Mouse (Mus musculus) hindbrain, embryonic 14.5 days (tissue): Measurements from ENCODE around the gene Epha2. TPM values are rescaled to one million over a fixed set of nuclear protein-coding genes. Genes with fewer than 3 reads are reported as not detected.

Experiments
- ATAC-seq: fragments of 200-750 bp; cut with Nextera tagmentation; 2 replicates; pipeline ENCODE4 v1.8.0; 2017; ENCODE audit warnings: moderate number of reproducible peaks, mild to moderate bottlenecking, moderate TSS enrichment, moderate library complexity; ENCODE audit not compliant: low FRiP score
- DNase-seq: peaks from one replicate; pipeline ENCODE4 v3.0.0-alpha.2; 2015; ENCODE audit warnings: low spot score
- H3K27ac ChIP-seq: fragments of 300-500 bp; sonication (generic); 2 replicates; pipeline ENCODE4 v1.5.1; 2014; ENCODE audit warnings: mild to moderate bottlenecking, moderate library complexity
- H3K27me3 ChIP-seq: fragments of 300-500 bp; sonication (generic); 2 replicates; pipeline ENCODE4 v1.6.1; 2014; ENCODE audit warnings: mild to moderate bottlenecking, low read length, mixed read lengths; ENCODE audit not compliant: control insufficient read depth, insufficient read depth
- H3K36me3 ChIP-seq: fragments of 300-500 bp; sonication (generic); replicated peaks from 2 replicates; pipeline ENCODE4 v1.6.1; 2014; ENCODE audit not compliant: control insufficient read depth, insufficient read depth
- H3K4me1 ChIP-seq: fragments of 300-500 bp; sonication (generic); replicated peaks from 2 replicates; pipeline ENCODE4 v1.6.1; 2014; ENCODE audit warnings: antibody characterized with exemption, low read length, mixed read lengths; ENCODE audit not compliant: control insufficient read depth, insufficient read depth
- H3K4me2 ChIP-seq: fragments of 300-500 bp; sonication (generic); replicated peaks from 2 replicates; pipeline ENCODE4 v1.6.1; 2014; ENCODE audit warnings: mild to moderate bottlenecking, moderate library complexity
- H3K4me3 ChIP-seq: fragments of 300-500 bp; sonication (generic); replicated peaks from 2 replicates; pipeline ENCODE4 v1.5.1; 2014; ENCODE audit warnings: mild to moderate bottlenecking, low read length
- H3K9ac ChIP-seq: fragments of 300-500 bp; sonication (generic); 2 replicates; pipeline ENCODE4 v1.6.1; 2014
- H3K9me3 ChIP-seq: fragments of 300-500 bp; sonication (generic); 2 replicates; pipeline ENCODE4 v1.6.1; 2016; ENCODE audit warnings: low read length; ENCODE audit not compliant: control insufficient read depth
- WGBS: fragments of 180-500 bp; shearing (Covaris S2); extraction: QIAGEN DNeasy Blood & Tissue Kit; methylation state at CpG from one replicate; pipeline ENCODE4 v1.1.7; 2014; 5-methylcytosine and 5-hydroxymethylcytosine counted together
- polyA plus RNA-seq: library from polyadenylated mRNA; unstranded; fragments of >200 nt; fragmentation: Nextera tagmentation; extraction: Ambion mirVana; gene quantifications from 2 replicates; pipeline ENCODE4 v1.2.1, GENCODE M21; 2014

The Epha2 gene
- polyA plus RNA-seq, 1 experiment from 2014 or later, result 0.64 TPM

DNA sequence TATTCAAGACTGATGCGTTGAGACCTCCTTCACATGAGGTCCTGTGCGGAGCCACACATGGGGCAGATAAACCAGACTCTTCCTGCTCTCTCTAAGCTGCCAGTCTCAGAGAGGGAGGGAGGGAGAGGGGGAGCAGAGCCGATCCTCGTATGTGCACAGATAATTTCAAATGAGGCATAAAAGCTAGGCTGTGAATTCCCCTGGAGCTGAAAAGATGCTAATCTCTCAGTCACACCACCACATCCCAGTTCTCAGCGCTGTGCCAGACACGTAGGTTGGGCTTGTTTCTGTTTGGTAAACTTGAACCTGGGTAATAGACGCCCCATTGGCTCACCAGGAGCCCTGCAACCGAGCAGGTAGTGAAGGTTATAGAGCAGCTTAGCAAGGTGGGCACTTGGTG, 12.4 kb downstream of the Epha2 start:
- peaks cover 18% of the 10 kb centered on the region for H3K4me1 ChIP-seq
- no peak for ATAC-seq
- H3K9ac ChIP-seq, result no peak overlapping the region
- 59% methylated on average over 8 of the region's 8 CpGs for WGBS
- H3K4me2 ChIP-seq, result no peak overlapping the region
- no peaks in the 10 kb centered on the region for H3K36me3 ChIP-seq
- H3K27ac ChIP-seq, result no peak overlapping the region
- H3K9me3 ChIP-seq, result no peaks in the 10 kb centered on the region
- H3K27me3 ChIP-seq, result no peaks in the 10 kb centered on the region
- DNase-seq, result no peak
- no peak overlapping the region for H3K4me3 ChIP-seq

DNA sequence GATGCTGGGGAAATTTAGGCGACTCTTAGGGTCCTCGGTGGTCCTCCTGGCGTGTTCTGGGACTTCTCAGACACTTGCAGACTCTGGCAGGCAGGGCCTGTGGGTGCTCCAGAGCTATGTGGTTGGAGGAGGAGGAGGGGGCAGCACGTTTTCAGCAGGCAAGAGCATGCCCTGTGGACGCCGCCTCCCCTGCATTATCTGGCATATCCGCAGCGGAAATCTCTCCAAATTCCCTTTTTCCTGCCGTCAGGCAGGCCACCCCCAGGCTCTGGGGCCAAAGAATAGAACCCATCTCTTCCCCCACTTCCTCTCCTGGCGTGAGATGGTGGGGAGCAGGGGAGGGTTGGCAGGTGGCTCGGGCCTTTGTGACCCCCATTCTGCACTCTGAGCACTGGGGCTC, 12.9 kb downstream of the Epha2 start:
- DNase-seq, result no peak
- Histone ChIP-seq H3K27ac (no peak overlapping the region), H3K27me3 (no peaks in the 10 kb centered on the region), H3K9me3 (no peaks in the 10 kb centered on the region), H3K4me2 (no peak overlapping the region), H3K4me1 (peaks cover 18% of the 10 kb centered on the region), H3K4me3 (no peak overlapping the region), H3K9ac (no peak overlapping the region), H3K36me3 (no peaks in the 10 kb centered on the region)
- WGBS, result 70% methylated on average over 11 of the region's 11 CpGs
- ATAC-seq, result no peak

DNA sequence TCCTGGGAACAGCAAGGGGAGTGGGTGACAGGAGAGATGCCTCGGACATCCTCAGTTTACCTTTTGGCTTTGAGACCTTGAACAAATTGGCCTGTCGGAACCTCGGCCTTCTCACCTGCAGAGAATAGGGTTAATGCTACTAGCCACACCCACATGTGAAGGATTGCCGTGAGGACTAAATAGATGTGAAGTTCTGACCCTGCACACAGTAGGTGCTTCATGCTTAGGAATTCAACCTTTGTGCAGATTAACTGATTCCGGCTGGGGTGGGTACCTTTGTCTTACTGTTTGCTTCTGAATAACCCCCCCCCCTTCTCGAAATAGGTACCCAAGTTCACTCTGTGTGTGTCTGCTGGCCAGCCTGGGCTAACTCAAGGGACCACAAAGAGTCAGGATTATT, 13.7 kb downstream of the Epha2 start:
- Histone ChIP-seq H3K27ac (no peak overlapping the region), H3K27me3 (no peaks in the 10 kb centered on the region), H3K4me3 (no peak overlapping the region), H3K9ac (no peak overlapping the region), H3K36me3 (no peaks in the 10 kb centered on the region), H3K9me3 (no peaks in the 10 kb centered on the region), H3K4me1 (peaks cover 18% of the 10 kb centered on the region), H3K4me2 (no peak overlapping the region)
- ATAC-seq (no peak), DNase-seq (no peak)
- WGBS, result 92% methylated on average over 6 of the region's 6 CpGs

DNA sequence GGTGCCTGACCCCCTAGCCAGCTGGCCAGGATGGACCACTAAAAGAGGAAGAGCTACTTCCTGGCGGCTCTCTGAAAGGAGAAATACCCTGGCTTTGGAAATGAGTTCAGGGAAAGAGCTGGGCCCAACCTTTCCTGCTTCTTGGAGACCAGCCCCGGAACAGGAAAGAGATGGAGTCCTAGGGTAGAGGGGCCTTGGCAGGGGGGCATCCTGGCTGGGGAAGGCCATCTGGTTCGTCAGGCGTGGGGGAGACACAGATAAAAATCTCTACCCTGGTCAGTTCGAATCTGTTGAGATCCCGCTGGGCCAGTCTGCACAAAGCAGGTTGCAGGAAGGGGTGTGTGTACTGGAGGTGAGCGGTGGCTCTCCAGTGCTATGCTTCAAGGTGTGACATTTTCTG, 15.0 kb downstream of the Epha2 start:
- Histone ChIP-seq H3K4me2 (no peak overlapping the region), H3K9ac (no peak overlapping the region), H3K27ac (no peak overlapping the region), H3K9me3 (no peaks in the 10 kb centered on the region), H3K27me3 (no peaks in the 10 kb centered on the region), H3K36me3 (no peaks in the 10 kb centered on the region), H3K4me1 (peaks cover 14% of the 10 kb centered on the region; the same call in 1 of the 2 replicates), H3K4me3 (no peak overlapping the region)
- no peak for ATAC-seq
- 81% methylated on average over 7 of the region's 7 CpGs for WGBS
- no peak for DNase-seq

DNA sequence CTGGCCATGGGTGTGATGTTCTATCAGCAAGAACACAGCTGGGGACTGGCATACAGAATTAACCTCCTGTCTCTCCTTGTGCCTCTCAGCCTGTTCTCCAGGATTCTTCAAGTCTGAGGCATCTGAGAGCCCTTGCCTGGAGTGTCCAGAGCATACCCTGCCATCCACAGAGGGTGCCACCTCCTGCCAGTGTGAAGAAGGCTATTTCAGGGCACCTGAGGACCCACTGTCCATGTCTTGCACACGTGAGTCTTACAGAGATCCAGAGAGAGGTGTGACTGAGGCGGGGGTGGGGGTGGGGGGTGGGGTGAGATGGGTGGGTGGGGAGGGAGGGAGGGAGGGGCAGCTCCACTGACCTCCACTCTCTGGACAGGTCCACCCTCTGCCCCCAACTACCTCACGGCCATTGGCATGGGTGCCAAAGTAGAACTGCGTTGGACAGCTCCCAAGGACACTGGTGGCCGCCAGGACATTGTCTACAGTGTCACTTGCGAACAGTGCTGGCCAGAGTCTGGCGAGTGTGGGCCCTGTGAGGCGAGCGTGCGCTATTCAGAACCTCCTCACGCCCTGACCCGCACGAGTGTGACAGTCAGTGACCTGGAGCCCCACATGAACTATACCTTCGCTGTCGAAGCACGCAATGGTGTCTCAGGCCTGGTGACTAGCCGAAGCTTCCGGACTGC, 15.6 kb downstream of the Epha2 start:
- H3K36me3 ChIP-seq, result no peaks in the 10 kb centered on the region
- no peaks in the 10 kb centered on the region for H3K9me3 ChIP-seq
- no peak for ATAC-seq
- no peak overlapping the region for H3K9ac ChIP-seq
- no peaks in the 10 kb centered on the region for H3K27me3 ChIP-seq
- H3K4me1 ChIP-seq, result peaks cover 12% of the 10 kb centered on the region; the same call in 1 of the 2 replicates
- DNase-seq, result no peak
- H3K4me3 ChIP-seq, result no peak overlapping the region
- 91% methylated on average over 18 of the region's 18 CpGs for WGBS
- no peak overlapping the region for H3K27ac ChIP-seq
- H3K4me2 ChIP-seq, result no peak overlapping the region

DNA sequence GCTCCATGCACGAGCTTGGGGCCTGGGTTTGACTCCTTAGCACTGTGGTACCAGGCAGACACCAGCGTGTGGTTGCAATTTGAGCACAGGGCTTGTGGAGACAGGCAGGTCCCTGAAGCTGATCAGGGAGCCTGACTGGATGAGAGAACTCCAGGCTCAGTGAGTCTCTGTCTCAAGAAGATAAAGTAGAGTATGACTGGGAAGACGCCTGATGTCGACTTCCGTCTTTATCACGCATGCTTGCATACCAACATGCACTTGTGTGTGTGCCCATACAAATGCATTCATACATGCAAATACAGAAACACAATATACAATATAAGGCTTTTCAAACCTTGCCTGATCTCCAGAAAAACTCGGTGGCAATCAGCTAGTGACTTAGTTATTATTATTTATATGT, 16.9 kb downstream of the Epha2 start:
- Histone ChIP-seq H3K9me3 (no peaks in the 10 kb centered on the region), H3K9ac (no peak overlapping the region), H3K27me3 (no peaks in the 10 kb centered on the region), H3K36me3 (no peaks in the 10 kb centered on the region), H3K4me3 (no peak overlapping the region), H3K4me2 (no peak overlapping the region), H3K4me1 (peaks cover 7% of the 10 kb centered on the region; the same call in 1 of the 2 replicates), H3K27ac (no peak overlapping the region)
- no peak for ATAC-seq
- WGBS, result 86% methylated on average over 7 of the region's 7 CpGs
- no peak for DNase-seq

DNA sequence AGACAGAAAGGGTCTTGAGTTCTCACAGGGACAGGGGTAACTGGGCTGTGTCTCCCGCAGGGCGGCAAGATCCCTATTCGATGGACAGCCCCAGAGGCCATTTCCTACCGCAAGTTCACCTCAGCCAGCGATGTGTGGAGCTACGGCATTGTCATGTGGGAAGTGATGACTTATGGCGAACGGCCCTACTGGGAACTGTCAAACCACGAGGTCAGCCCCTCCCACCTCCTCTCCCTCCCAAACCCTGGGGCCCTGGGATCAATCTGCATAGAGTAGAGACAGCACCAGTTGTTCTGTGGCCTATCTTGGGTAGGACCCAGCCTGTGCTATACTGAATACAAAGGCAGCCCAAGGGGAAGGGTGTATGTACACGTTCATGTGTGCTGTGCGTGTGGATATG, 21.5 kb downstream of the Epha2 start:
- 83% methylated on average over 11 of the region's 11 CpGs for WGBS
- H3K4me1 ChIP-seq, result no peaks in the 10 kb centered on the region
- ATAC-seq (no peak), DNase-seq (no peak)
- H3K4me2 ChIP-seq, result no peak overlapping the region
- H3K4me3 ChIP-seq, result no peak overlapping the region
- no peak overlapping the region for H3K27ac ChIP-seq
- no peaks in the 10 kb centered on the region for H3K36me3 ChIP-seq
- H3K27me3 ChIP-seq, result no peaks in the 10 kb centered on the region
- no peaks in the 10 kb centered on the region for H3K9me3 ChIP-seq
- no peak overlapping the region for H3K9ac ChIP-seq

DNA sequence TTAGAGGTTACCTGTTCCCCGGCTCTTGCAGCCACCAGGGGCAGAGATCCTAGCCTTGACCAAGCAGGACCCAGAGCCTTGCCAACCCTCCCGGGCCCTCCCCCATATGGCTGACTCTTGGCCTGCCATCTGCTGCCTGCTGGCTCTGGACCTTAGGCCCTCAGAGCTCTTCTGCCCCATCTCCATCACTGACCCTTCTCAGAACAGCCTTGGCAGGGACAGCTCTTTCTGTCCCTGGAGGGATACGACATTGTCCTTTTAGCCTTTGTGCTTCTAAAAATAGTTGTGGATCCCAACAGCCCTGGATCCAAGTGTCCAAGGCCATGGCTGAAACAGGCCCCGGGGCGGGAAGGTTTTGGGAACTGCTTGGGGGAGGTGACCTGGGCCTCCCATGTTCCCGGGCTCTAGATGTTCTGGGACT, 23.7 kb downstream of the Epha2 start:
- ATAC-seq (no peak), DNase-seq (no peak)
- no peaks in the 10 kb centered on the region for H3K9me3 ChIP-seq
- no peak overlapping the region for H3K27ac ChIP-seq
- no peaks in the 10 kb centered on the region for H3K27me3 ChIP-seq
- no peaks in the 10 kb centered on the region for H3K36me3 ChIP-seq
- no peak overlapping the region for H3K9ac ChIP-seq
- no peaks in the 10 kb centered on the region for H3K4me1 ChIP-seq
- 84% methylated on average over 6 of the region's 6 CpGs for WGBS
- no peak overlapping the region for H3K4me3 ChIP-seq
- H3K4me2 ChIP-seq, result no peak overlapping the region

DNA sequence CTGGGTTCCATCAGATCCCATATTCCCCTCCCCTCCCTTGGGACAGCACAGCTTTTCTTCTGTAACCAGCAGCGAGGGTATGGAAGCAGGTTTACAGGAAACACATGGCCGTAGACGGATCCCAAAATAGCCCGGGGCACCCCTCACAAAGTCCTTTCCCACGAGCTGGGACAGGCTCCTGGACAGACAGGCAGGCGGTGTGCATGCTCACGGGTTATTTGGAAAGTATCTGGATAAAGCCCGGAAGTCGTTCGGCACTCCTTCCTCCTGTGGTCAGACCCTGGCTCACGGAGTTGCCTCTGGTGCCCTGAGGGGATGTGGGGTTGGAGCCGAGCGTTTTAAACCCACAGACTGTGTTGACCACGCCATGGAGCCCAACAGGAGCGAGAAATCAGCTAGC, 24.6 kb downstream of the Epha2 start:
- WGBS, result 82% methylated on average over 15 of the region's 15 CpGs
- no peak overlapping the region for H3K27ac ChIP-seq
- ATAC-seq, result no peak

DNA sequence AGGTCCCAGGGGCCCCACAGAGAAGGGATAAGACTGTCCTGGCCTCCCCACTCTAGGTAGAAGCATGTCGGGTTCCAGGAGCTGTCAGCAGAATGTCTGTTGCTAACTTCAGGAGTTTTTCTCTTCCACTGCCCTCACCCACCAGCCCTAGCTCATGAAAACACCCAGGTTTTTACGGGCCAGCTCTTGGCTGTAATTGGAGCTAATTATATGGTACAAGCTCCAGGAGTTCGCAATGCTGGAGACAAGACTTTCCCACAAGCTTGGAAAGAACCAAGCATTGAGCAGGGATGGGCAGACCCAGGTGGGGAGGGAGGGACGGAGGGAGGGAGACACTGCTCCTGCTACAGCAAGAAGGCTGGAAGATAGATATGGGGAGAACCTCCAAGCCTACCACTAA, 26.0 kb downstream of the Epha2 start:
- Histone ChIP-seq H3K9me3 (no peaks in the 10 kb centered on the region), H3K27ac (no peak overlapping the region), H3K9ac (no peak overlapping the region), H3K36me3 (no peaks in the 10 kb centered on the region), H3K27me3 (no peaks in the 10 kb centered on the region), H3K4me1 (no peaks in the 10 kb centered on the region), H3K4me2 (no peak overlapping the region), H3K4me3 (no peak overlapping the region)
- ATAC-seq, result no peak
- no peak for DNase-seq
- 83% methylated on average over 4 of the region's 4 CpGs for WGBS

More for the DNA sequence above, 24.6 kb downstream of the Epha2 start:
- Histone ChIP-seq H3K27me3 (no peaks in the 10 kb centered on the region), H3K36me3 (no peaks in the 10 kb centered on the region), H3K4me1 (no peaks in the 10 kb centered on the region), H3K9me3 (no peaks in the 10 kb centered on the region), H3K4me3 (no peak overlapping the region), H3K4me2 (no peak overlapping the region), H3K9ac (no peak overlapping the region)
- no peak for DNase-seq
